ENCODE assay signal across 8 mouse cellular contexts in genomic region chr1:182460291-182461244, GRCm38 (mm10). TPM values are rescaled to one million over a fixed set of nuclear protein-coding genes. Genes with fewer than 3 reads are reported as not detected.
DNase-seq lines count a peak whose midpoint lies in the region; ATAC-seq and TF ChIP-seq lines count a peak whose summit lies in the region.

No protein-coding gene starts in this region.

- no peak overlapping the region for H3K4me2 ChIP-seq in hindbrain, postnatal 0 days (ENCODE audit: low read depth, low read length)

- H3K9me3 ChIP-seq in hindbrain, postnatal 0 days (ENCODE audit: low read length), result no peaks in the 10 kb centered on the region

- DNase-seq in gastrocnemius, adult 2 months, result no peak
- DNase-seq in gastrocnemius, postnatal 36 days, result no peak
- peak; percentile 81 for DNase-seq in adipocyte (ENCODE audit: low spot score)
- DNase-seq in hindbrain, postnatal 0 days (ENCODE audit: low spot score), result peak; percentile 18
- peak; percentile 67 for DNase-seq in lung, postnatal 36 days
- DNase-seq in right cerebral cortex, postnatal 14 days, result no peak
- DNase-seq in gastrocnemius, adult 18-20 months (ENCODE audit: low spot score), result no peak
- no peak for DNase-seq in urinary bladder, postnatal 4 days (ENCODE audit: low spot score in 2 of 2)

- H3K4me1 ChIP-seq in hindbrain, postnatal 0 days (ENCODE audit: insufficient read depth, low read length), result peaks cover 4% of the 10 kb centered on the region; the same call in 1 of the 2 replicates

- peak overlapping the region; percentile 28 for H3K27ac ChIP-seq in gastrocnemius, adult 2 months
- H3K27ac ChIP-seq in hindbrain, postnatal 0 days, result peak overlapping the region; percentile 74

- no peaks in the 10 kb centered on the region; the same call in 1 of the 2 replicates for H3K36me3 ChIP-seq in hindbrain, postnatal 0 days (ENCODE audit: insufficient read depth, low read length)

- intact Hi-C loops in gastrocnemius, adult 2 months (cut with DNase I), result no loop called here
- intact Hi-C loops in gastrocnemius, postnatal 36 days (cut with DNase I), result no loop called here

- WGBS in hindbrain, postnatal 0 days, result 69% methylated on average over 13 of the region's 13 CpGs

- no peak overlapping the region for H3K9ac ChIP-seq in hindbrain, postnatal 0 days (replicated peaks; ENCODE audit: low read length)

- H3K27me3 ChIP-seq in hindbrain, postnatal 0 days (ENCODE audit: insufficient read depth, low read length), result no peaks in the 10 kb centered on the region

- no peak overlapping the region for H3K4me3 ChIP-seq in gastrocnemius, adult 2 months
- no peak overlapping the region for H3K4me3 ChIP-seq in hindbrain, postnatal 0 days (ENCODE audit: low read length)

- no peak for TF ChIP-seq CTCF in gastrocnemius, adult 2 months (IDR thresholded peaks at IDR 0.05)
- TF ChIP-seq CTCF in hindbrain, postnatal 0 days (IDR thresholded peaks at IDR 0.05; ENCODE audit: low read depth), result no peak

- no peak for ATAC-seq in hindbrain, postnatal 0 days

RNA-seq across cellular contexts. Expression of gene Trp53bp2, which starts 51.6 kb away (rescaled TPM):
- 1 to 10 TPM; 9.0 to 9.5 TPM for total RNA-seq in gastrocnemius, adult 2 months (2021)
- total RNA-seq in gastrocnemius, postnatal 36 days (2021), result 10 to 100 TPM in 1 of 2 experiments, 1 to 10 TPM in 1; 7.5 to 10.5 TPM
- 20.8 and 36.3 TPM in 2 replicates for total RNA-seq in hindbrain, postnatal 0 days (2014; rRNA removed)
- polyA plus RNA-seq in hindbrain, postnatal 0 days (2015; fragmentation: Nextera tagmentation; extraction: Ambion mirVana), result 11.2 and 11.7 TPM in 2 replicates
- 10 to 100 TPM in 1 of 2 experiments, 1 to 10 TPM in 1; 9.1 to 10.7 TPM for total RNA-seq in gastrocnemius, adult 18-20 months (2021)

RNA-seq across cellular contexts. Expression of gene Capn2, which starts 56.8 kb away (rescaled TPM):
- 10 to 100 TPM; 46.7 to 55.3 TPM for total RNA-seq in gastrocnemius, adult 2 months (2021)
- 10 to 100 TPM; 43.9 to 51.1 TPM for total RNA-seq in gastrocnemius, postnatal 36 days (2021)
- 79.7 and 87.2 TPM in 2 replicates for total RNA-seq in hindbrain, postnatal 0 days (2014; rRNA removed)
- 82.2 and 83.7 TPM in 2 replicates for polyA plus RNA-seq in hindbrain, postnatal 0 days (2015; fragmentation: Nextera tagmentation; extraction: Ambion mirVana)
- total RNA-seq in gastrocnemius, adult 18-20 months (2021), result 10 to 100 TPM; 50.2 to 54.2 TPM

Comparison
In these comparisons a context has a peak if more than half of its experiments do, and no peak if none do; other contexts are left out.
1. DNase-seq: peak in adipocyte (single experiment), hindbrain, postnatal 0 days (single experiment) and lung, postnatal 36 days (single experiment); none in gastrocnemius, adult 2 months (single experiment), gastrocnemius, postnatal 36 days (0 of 2), right cerebral cortex, postnatal 14 days (single experiment), gastrocnemius, adult 18-20 months (single experiment) and urinary bladder, postnatal 4 days (0 of 2).